Mouse (Mus musculus): ENCODE measurements at regions not wholly inside any gene's neighbourhood (a gene's known extent, or its start where the extent isn't known, plus 50 kb on each side); places are given as distances from the start of the nearest gene placed in this dataset.

DNA sequence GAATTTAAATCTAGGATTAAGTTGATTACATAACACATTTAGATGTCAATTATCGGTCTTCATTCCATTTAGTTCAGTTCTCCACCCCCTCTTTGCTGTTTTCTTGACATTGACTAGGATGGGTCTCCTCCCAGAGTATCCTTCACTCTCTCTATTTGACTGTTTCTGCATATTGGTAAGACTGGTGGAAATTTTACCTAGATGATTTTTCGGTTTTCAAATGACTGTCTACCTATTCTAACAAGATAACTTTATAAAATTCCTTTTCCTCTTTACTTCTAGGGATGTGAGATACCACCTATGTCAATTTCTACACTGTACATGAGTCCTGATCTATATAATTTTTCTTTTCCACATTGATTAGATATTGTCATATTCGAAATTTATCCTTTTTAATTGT, 142.4 kb upstream of the Ccdc54 start:
- 95% methylated on average over 3 of the region's 3 CpGs for WGBS
- H3K4me2 ChIP-seq (ENCODE audit: low read length) = peak overlapping the region; percentile 95; the same call in 1 of the 2 replicates

GRCm38 (mm10) chr16:50732082-50733006, 141.4 kb upstream of the Ccdc54 start:
- H3K27ac ChIP-seq (replicated peaks; ENCODE audit: low read depth, low read length) = 0 out of 2 replicates have a peak overlapping the region, but pooled peaks have one; percentile 27

More for the DNA sequence above, 142.4 kb upstream of the Ccdc54 start:
- Histone ChIP-seq H3K27me3 (ENCODE audit: control insufficient read depth, insufficient read depth, low read length) (no peaks in the 10 kb centered on the region; the same call in 1 of the 2 replicates), H3K9me3 (ENCODE audit: control insufficient read depth, low read length) (no peaks in the 10 kb centered on the region), H3K4me3 (replicated peaks; ENCODE audit: low read depth, low read length) (no peak overlapping the region), H3K9ac (replicated peaks; ENCODE audit: low read length) (no peak overlapping the region), H3K4me1 (ENCODE audit: control insufficient read depth, insufficient read depth, low read length) (no peaks in the 10 kb centered on the region), H3K27ac (replicated peaks; ENCODE audit: low read depth, low read length) (no peak overlapping the region), H3K36me3 (ENCODE audit: control insufficient read depth, insufficient read depth, low read length) (no peaks in the 10 kb centered on the region)
- ATAC-seq (ENCODE audit: low FRiP score, low TSS enrichment) (no peak), DNase-seq (no peak)

GRCm38 (mm10) chr16:50729341-50729740, 138.4 kb upstream of the Ccdc54 start:
- no peak overlapping the region for H3K27ac ChIP-seq (replicated peaks; ENCODE audit: low read depth, low read length)
- no peaks in the 10 kb centered on the region for H3K36me3 ChIP-seq (ENCODE audit: control insufficient read depth, insufficient read depth, low read length)
- H3K4me2 ChIP-seq (ENCODE audit: low read length) = no peak overlapping the region
- ATAC-seq (ENCODE audit: low FRiP score, low TSS enrichment) = no peak
- H3K4me1 ChIP-seq (ENCODE audit: control insufficient read depth, insufficient read depth, low read length) = no peaks in the 10 kb centered on the region
- H3K27me3 ChIP-seq (ENCODE audit: control insufficient read depth, insufficient read depth, low read length) = no peaks in the 10 kb centered on the region
- H3K4me3 ChIP-seq (replicated peaks; ENCODE audit: low read depth, low read length) = no peak overlapping the region
- H3K9me3 ChIP-seq (ENCODE audit: control insufficient read depth, low read length) = no peaks in the 10 kb centered on the region
- 64% methylated on average over 5 of the region's 5 CpGs for WGBS
- H3K9ac ChIP-seq (replicated peaks; ENCODE audit: low read length) = no peak overlapping the region
- DNase-seq = no peak

More at GRCm38 (mm10) chr16:50732082-50733006, 141.4 kb upstream of the Ccdc54 start:
- peak overlapping the region; percentile 67 for H3K4me3 ChIP-seq (replicated peaks; ENCODE audit: low read depth, low read length)
- DNase-seq (peak; percentile 94), ATAC-seq (ENCODE audit: low FRiP score, low TSS enrichment) (peak; percentile 93)
- peak overlapping the region; percentile 95 for H3K4me2 ChIP-seq (ENCODE audit: low read length)
- H3K4me1 ChIP-seq (ENCODE audit: control insufficient read depth, insufficient read depth, low read length) = no peaks in the 10 kb centered on the region
- H3K9me3 ChIP-seq (ENCODE audit: control insufficient read depth, low read length) = no peaks in the 10 kb centered on the region
- peak overlapping the region; percentile 51 for H3K9ac ChIP-seq (replicated peaks; ENCODE audit: low read length)
- H3K27me3 ChIP-seq (ENCODE audit: control insufficient read depth, insufficient read depth, low read length) = no peaks in the 10 kb centered on the region; the same call in 1 of the 2 replicates
- WGBS = under 1% methylated on average over 58 of the region's 58 CpGs
- H3K36me3 ChIP-seq (ENCODE audit: control insufficient read depth, insufficient read depth, low read length) = no peaks in the 10 kb centered on the region

- DNase-seq = no peak
- no peaks in the 10 kb centered on the region for H3K9me3 ChIP-seq (ENCODE audit: control insufficient read depth, low read length)
- H3K36me3 ChIP-seq (ENCODE audit: control insufficient read depth, insufficient read depth, low read length) = no peaks in the 10 kb centered on the region
- H3K27ac ChIP-seq (replicated peaks; ENCODE audit: low read depth, low read length) = no peak overlapping the region
- 81% methylated on average over 6 of the region's 6 CpGs for WGBS
- H3K4me1 ChIP-seq (ENCODE audit: control insufficient read depth, insufficient read depth, low read length) = no peaks in the 10 kb centered on the region
- H3K4me2 ChIP-seq (ENCODE audit: low read length) = no peak overlapping the region
- no peaks in the 10 kb centered on the region for H3K27me3 ChIP-seq (ENCODE audit: control insufficient read depth, insufficient read depth, low read length)
- no peak overlapping the region for H3K9ac ChIP-seq (replicated peaks; ENCODE audit: low read length)
- no peak for ATAC-seq (ENCODE audit: low FRiP score, low TSS enrichment)
- H3K4me3 ChIP-seq (replicated peaks; ENCODE audit: low read depth, low read length) = no peak overlapping the region
These were observed 132.2 kb upstream of the Ccdc54 start for GRCm38 (mm10) chr16:50723144-50723543.

GRCm38 (mm10) chr16:50717306-50718017, 126.5 kb upstream of the Ccdc54 start:
- peak; percentile 64; the same call in 1 of the 2 replicates for ATAC-seq (ENCODE audit: low FRiP score, low TSS enrichment)
- Histone ChIP-seq H3K4me2 (ENCODE audit: low read length) (no peak overlapping the region), H3K4me3 (replicated peaks; ENCODE audit: low read depth, low read length) (no peak overlapping the region), H3K27ac (replicated peaks; ENCODE audit: low read depth, low read length) (no peak overlapping the region), H3K36me3 (ENCODE audit: control insufficient read depth, insufficient read depth, low read length) (no peaks in the 10 kb centered on the region), H3K9me3 (ENCODE audit: control insufficient read depth, low read length) (no peaks in the 10 kb centered on the region), H3K27me3 (ENCODE audit: control insufficient read depth, insufficient read depth, low read length) (no peaks in the 10 kb centered on the region), H3K9ac (replicated peaks; ENCODE audit: low read length) (no peak overlapping the region), H3K4me1 (ENCODE audit: control insufficient read depth, insufficient read depth, low read length) (no peaks in the 10 kb centered on the region)
- 66% methylated on average over 10 of the region's 10 CpGs for WGBS
- peak; percentile 75 for DNase-seq

DNA sequence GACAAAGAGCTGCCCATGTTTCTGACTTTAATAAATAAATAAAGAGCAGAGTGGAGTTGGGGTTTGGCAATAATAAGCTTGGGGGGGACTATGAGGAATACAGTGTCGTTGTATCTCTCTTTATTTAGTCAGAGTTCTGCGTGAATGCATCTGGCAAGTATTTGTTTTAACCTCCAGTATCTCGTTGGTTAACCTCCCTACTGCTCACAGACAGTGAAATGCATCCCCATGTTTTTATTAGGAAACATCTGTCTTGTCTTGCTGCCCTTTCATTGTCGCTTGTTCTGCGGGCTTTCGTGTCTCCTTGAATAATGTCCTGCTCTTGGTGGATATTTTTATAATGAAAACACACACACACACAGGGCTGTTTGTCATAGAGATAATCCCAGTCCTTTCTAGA, 118.8 kb upstream of the Ccdc54 start:
- H3K4me3 ChIP-seq (replicated peaks; ENCODE audit: low read depth, low read length) = no peak overlapping the region

DNA sequence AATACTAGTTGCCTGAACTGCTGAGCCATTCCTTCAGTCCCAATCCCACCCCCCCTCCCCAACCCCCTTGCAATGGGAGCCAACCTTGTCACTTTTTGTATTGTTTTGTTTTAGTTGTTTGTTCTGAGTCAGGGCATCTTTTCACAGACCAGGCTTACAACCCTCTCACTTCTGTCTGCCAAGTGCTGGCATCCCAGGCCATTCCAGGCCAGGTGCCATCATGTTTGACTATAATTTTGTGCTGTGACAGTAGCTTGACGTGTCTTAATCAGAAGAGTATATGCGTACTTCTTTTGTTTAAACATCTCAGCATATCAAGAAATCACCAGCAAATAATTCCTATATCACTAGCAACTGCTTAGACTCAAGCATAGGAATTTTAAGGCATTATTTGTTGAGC, 117.0 kb upstream of the Ccdc54 start:
- H3K4me1 ChIP-seq (ENCODE audit: control insufficient read depth, insufficient read depth, low read length) = no peaks in the 10 kb centered on the region
- H3K9ac ChIP-seq (replicated peaks; ENCODE audit: low read length) = no peak overlapping the region
- H3K4me2 ChIP-seq (ENCODE audit: low read length) = no peak overlapping the region
- no peaks in the 10 kb centered on the region for H3K36me3 ChIP-seq (ENCODE audit: control insufficient read depth, insufficient read depth, low read length)
- H3K27ac ChIP-seq (replicated peaks; ENCODE audit: low read depth, low read length) = no peak overlapping the region
- no peak for ATAC-seq (ENCODE audit: low FRiP score, low TSS enrichment)
- 95% methylated on average over 2 of the region's 2 CpGs for WGBS
- no peak for DNase-seq
- H3K4me3 ChIP-seq (replicated peaks; ENCODE audit: low read depth, low read length) = no peak overlapping the region
- no peaks in the 10 kb centered on the region for H3K9me3 ChIP-seq (ENCODE audit: control insufficient read depth, low read length)
- H3K27me3 ChIP-seq (ENCODE audit: control insufficient read depth, insufficient read depth, low read length) = no peaks in the 10 kb centered on the region

More for the DNA sequence above, 118.8 kb upstream of the Ccdc54 start:
- Histone ChIP-seq H3K27ac (replicated peaks; ENCODE audit: low read depth, low read length) (no peak overlapping the region), H3K4me1 (ENCODE audit: control insufficient read depth, insufficient read depth, low read length) (no peaks in the 10 kb centered on the region), H3K4me2 (ENCODE audit: low read length) (no peak overlapping the region), H3K36me3 (ENCODE audit: control insufficient read depth, insufficient read depth, low read length) (no peaks in the 10 kb centered on the region), H3K27me3 (ENCODE audit: control insufficient read depth, insufficient read depth, low read length) (no peaks in the 10 kb centered on the region), H3K9me3 (ENCODE audit: control insufficient read depth, low read length) (no peaks in the 10 kb centered on the region), H3K9ac (replicated peaks; ENCODE audit: low read length) (no peak overlapping the region)
- 79% methylated on average over 6 of the region's 6 CpGs for WGBS
- ATAC-seq (ENCODE audit: low FRiP score, low TSS enrichment) (no peak), DNase-seq (no peak)

- H3K36me3 ChIP-seq (ENCODE audit: control insufficient read depth, insufficient read depth, low read length) = no peaks in the 10 kb centered on the region
- 82% methylated on average over 4 of the region's 4 CpGs for WGBS
- no peak overlapping the region for H3K9ac ChIP-seq (replicated peaks; ENCODE audit: low read length)
- H3K27ac ChIP-seq (replicated peaks; ENCODE audit: low read depth, low read length) = no peak overlapping the region
- H3K4me3 ChIP-seq (replicated peaks; ENCODE audit: low read depth, low read length) = no peak overlapping the region
- H3K9me3 ChIP-seq (ENCODE audit: control insufficient read depth, low read length) = no peaks in the 10 kb centered on the region
- H3K4me1 ChIP-seq (ENCODE audit: control insufficient read depth, insufficient read depth, low read length) = no peaks in the 10 kb centered on the region
- no peaks in the 10 kb centered on the region for H3K27me3 ChIP-seq (ENCODE audit: control insufficient read depth, insufficient read depth, low read length)
- no peak for ATAC-seq (ENCODE audit: low FRiP score, low TSS enrichment)
- no peak overlapping the region for H3K4me2 ChIP-seq (ENCODE audit: low read length)
- DNase-seq = no peak
These were observed 115.0 kb upstream of the Ccdc54 start for GRCm38 (mm10) chr16:50705921-50706320.

Data from midbrain, embryonic 14.5 days (tissue).